ENCODE assay signal across 8 mouse cellular contexts in genomic region chr14:44981490-44981889, GRCm38 (mm10). TPM values are rescaled to one million over a fixed set of nuclear protein-coding genes. Genes with fewer than 3 reads are reported as not detected.
DNase-seq lines count a peak whose midpoint lies in the region; ATAC-seq and TF ChIP-seq lines count a peak whose summit lies in the region.

No protein-coding gene starts in this region.

- no peak overlapping the region for H3K27ac ChIP-seq in ES-E14 (ENCODE audit: insufficient read depth, low read depth, low read length, poor library complexity, severe bottlenecking)

- H3K4me3 ChIP-seq in ES-E14 (ENCODE audit: insufficient read depth in 1 of 2, low read depth in 1 of 2, low read length in 2 of 2, poor library complexity in 1 of 2, severe bottlenecking in 1 of 2) = no peak overlapping the region

- no peaks in the 10 kb centered on the region for H3K36me3 ChIP-seq in ES-E14 (ENCODE audit: control insufficient read depth, insufficient read depth, low read length, poor library complexity, severe bottlenecking)

- H3K4me1 ChIP-seq in ES-E14 (ENCODE audit: control insufficient read depth in 2 of 2, insufficient read depth in 2 of 2, low read length in 2 of 2, poor library complexity in 1 of 2) = peaks cover 5 to 9% of the 10 kb centered on the region in 2 experiments; a peak in 2 of 4 replicates

- no peak for ATAC-seq in cerebellum, adult (ENCODE audit: insufficient number of reproducible peaks, low FRiP score, low TSS enrichment)
- ATAC-seq in erythroblast, adult 5-6 weeks (replicated peaks; ENCODE audit: low FRiP score, poor library complexity, severe bottlenecking) = no peak

- H3K9me3 ChIP-seq in ES-E14 (ENCODE audit: control insufficient read depth, insufficient read depth, low read depth, low read length) = no peaks in the 10 kb centered on the region

- no peak overlapping the region for H3K9ac ChIP-seq in ES-E14 (ENCODE audit: insufficient read depth, low read depth, low read length, poor library complexity, severe bottlenecking)

- in situ Hi-C loops in ES-E14 (cut with MboI; ENCODE audit: low sequenced_read_pairs in 2 of 2, unreplicated experiment in 2 of 2) = loop anchor here in 1 of 2 experiments (25.0 kb wide), 1 partner anchor 456 kb away; no protein-coding TSS in a partner anchor

- peak; percentile 3 for DNase-seq in cerebellum, adult 8-10 months
- DNase-seq in left cerebral cortex, adult 18-20 months (ENCODE audit: low spot score in 2 of 2) = peak; percentile 24 to 43
- DNase-seq in left cerebral cortex, adult 8-10 months (ENCODE audit: low spot score in 2 of 2) = no peak
- DNase-seq in ES-E14 (ENCODE audit: low read depth, low spot score) = no peak
- DNase-seq in gastrocnemius, postnatal 14 days = peak; percentile 38
- peak; percentile 59 for DNase-seq in lung, postnatal 25 days (ENCODE audit: low spot score)

- intact Hi-C loops in gastrocnemius, postnatal 14 days (cut with DNase I; ENCODE audit: low total_unique reads) = loop anchor here (2.0 to 10.0 kb wide), 2 partner anchors 147 to 161 kb away; no protein-coding TSS in a partner anchor

TF ChIP-seq in ES-E14, 5 proteins besides CTCF, POLR2A, EP300 and RAD21:
- TF ChIP-seq MAFK (IDR thresholded peaks at IDR 0.05; ENCODE audit: insufficient read depth, low read depth, low read length) = no peak
- 0 out of 2 replicates have a peak, but pooled peaks have one; percentile 12 for TF ChIP-seq ZC3H11A (IDR thresholded peaks at IDR 0.05; ENCODE audit: borderline replicate concordance, low read depth, low read length)

RNA-seq across cellular contexts. Expression of gene Ptger2, which starts 6.5 kb away (rescaled TPM):
- under 1 TPM; 0.37 to 0.42 TPM for total RNA-seq in left cerebral cortex, adult 18-20 months (2021)
- total RNA-seq in left cerebral cortex, adult 8-10 months (2022) = under 1 TPM; 0.14 to 0.61 (median 0.41) TPM
- total RNA-seq in ES-E14 (2012; rRNA removed) = 0.18 and 0.74 TPM in 2 replicates
- under 1 TPM; 0.18 to 0.27 TPM for total RNA-seq in gastrocnemius, postnatal 14 days (2021)
- 0.21 and 1.7 TPM in 2 replicates for total RNA-seq in erythroblast, adult 5-6 weeks (2015; ENCODE audit: low replicate concordance)
- 0.42 and 0.85 TPM in 2 replicates for total RNA-seq in erythroblast, adult 5-6 weeks (2017; ENCODE audit: low replicate concordance)

Comparison
In these comparisons a context has a peak if more than half of its experiments do, and no peak if none do; other contexts are left out.
1. DNase-seq: peak in cerebellum, adult 8-10 months (single experiment), left cerebral cortex, adult 18-20 months (2 of 2), gastrocnemius, postnatal 14 days (single experiment) and lung, postnatal 25 days (single experiment); none in left cerebral cortex, adult 8-10 months (0 of 2) and ES-E14 (single experiment).